Mouse (Mus musculus) testis, adult 2 months (tissue): ENCODE data around the gene Myl6. TPM values are rescaled to one million over a fixed set of nuclear protein-coding genes. Genes with fewer than 3 reads are reported as not detected.
A peak's percentile ranks its signal among the peaks of the same experiment; 100 is the strongest.
"Not testable (repeated sequence)": the region's sequence is repeated elsewhere in the genome, so short reads cannot be mapped to it uniquely, and the experiment has no call there.

Experiments used
- H3K27ac ChIP-seq: fragments of 200-500 bp; 2 replicates; pipeline ENCODE4 v1.5.1; 2012; ENCODE audit warnings: low read depth, low read length; ENCODE audit not compliant: control insufficient read depth, insufficient read depth
- H3K27me3 ChIP-seq: fragments of 200-500 bp; 2 replicates; pipeline ENCODE4 v1.6.1; 2012; ENCODE audit warnings: mild to moderate bottlenecking, low read length, moderate library complexity; ENCODE audit not compliant: control insufficient read depth, insufficient read depth
- H3K36me3 ChIP-seq: fragments of 200-500 bp; 2 replicates; pipeline ENCODE4 v1.6.1; 2012; ENCODE audit warnings: mild to moderate bottlenecking, low read length; ENCODE audit not compliant: control insufficient read depth, insufficient read depth
- H3K4me1 ChIP-seq: fragments of 200-500 bp; 2 replicates; pipeline ENCODE4 v1.6.1; 2012; ENCODE audit warnings: low read length; ENCODE audit not compliant: control insufficient read depth, insufficient read depth
- H3K4me3 ChIP-seq: fragments of 200-500 bp; 2 replicates; pipeline ENCODE4 v1.5.1; 2012; ENCODE audit warnings: low read depth, mild to moderate bottlenecking, low read length, moderate library complexity, mixed read lengths; ENCODE audit not compliant: control insufficient read depth
- CTCF ChIP-seq: fragments of 200-500 bp; IDR thresholded peaks from 2 replicates; pipeline ENCODE4 v1.5.1; 2012; ENCODE audit warnings: low read depth, mild to moderate bottlenecking, inconsistent platforms, low read length, moderate library complexity; ENCODE audit not compliant: control insufficient read depth, insufficient read depth, insufficient replicate concordance
- POLR2A ChIP-seq: fragments of 200-500 bp; IDR thresholded peaks from 2 replicates; pipeline ENCODE4 v1.6.1; 2012; ENCODE audit warnings: low read depth, mild to moderate bottlenecking, inconsistent platforms, low read length, moderate library complexity; ENCODE audit not compliant: control insufficient read depth
- polyA plus RNA-seq: library from polyadenylated mRNA; depleted of rRNA; stranded (reverse); fragments of >200 nt; gene quantifications from 2 replicates; pipeline ENCODE4 v1.2.3, GENCODE M21; 2012

Myl6 gene
- polyA plus RNA-seq, 1 experiment: 191 TPM

- H3K36me3 ChIP-seq: no peaks in the 10 kb centered on the region; the same call in 1 of the 2 replicates
- H3K27ac ChIP-seq: no peak overlapping the region
- peaks cover 6% of the 10 kb centered on the region for H3K4me1 ChIP-seq
- H3K27me3 ChIP-seq: no peaks in the 10 kb centered on the region
- no peak overlapping the region for H3K4me3 ChIP-seq
- no peak for TF ChIP-seq CTCF
- no peak for TF ChIP-seq POLR2A
Observed at GRCm38 (mm10) chr10:128505974-128506373, 12.0 kb upstream of the Myl6 start.

GRCm38 (mm10) chr10:128505371-128505667 lies 11.4 kb upstream of the Myl6 start:
- not testable (repeated sequence) for H3K4me3 ChIP-seq, H3K27ac ChIP-seq, H3K27me3 ChIP-seq, H3K4me1 ChIP-seq, H3K36me3 ChIP-seq

GRCm38 (mm10) chr10:128504641-128505370 lies 10.9 kb upstream of the Myl6 start:
- TF ChIP-seq POLR2A (no peak), CTCF (no peak)
- peaks cover 6% of the 10 kb centered on the region for H3K4me1 ChIP-seq
- no peaks in the 10 kb centered on the region; the same call in 1 of the 2 replicates for H3K36me3 ChIP-seq
- H3K4me3 ChIP-seq: no peak overlapping the region
- no peaks in the 10 kb centered on the region for H3K27me3 ChIP-seq
- H3K27ac ChIP-seq: 0 out of 2 replicates have a peak overlapping the region, but pooled peaks have one; percentile 3

GRCm38 (mm10) chr10:128504012-128504411 lies 10.1 kb upstream of the Myl6 start:
- TF ChIP-seq POLR2A: no peak
- TF ChIP-seq CTCF: no peak
- Histone ChIP-seq H3K36me3 (no peaks in the 10 kb centered on the region; the same call in 1 of the 2 replicates), H3K4me1 (peaks cover 11% of the 10 kb centered on the region), H3K4me3 (no peak overlapping the region), H3K27me3 (no peaks in the 10 kb centered on the region), H3K27ac (no peak overlapping the region; the same call in 1 of the 2 replicates)

- peaks cover 11% of the 10 kb centered on the region for H3K4me1 ChIP-seq
- H3K4me3 ChIP-seq: no peak overlapping the region
- no peak for TF ChIP-seq POLR2A
- TF ChIP-seq CTCF: no peak
- no peaks in the 10 kb centered on the region for H3K27me3 ChIP-seq
- H3K36me3 ChIP-seq: no peaks in the 10 kb centered on the region; the same call in 1 of the 2 replicates
- H3K27ac ChIP-seq: no peak overlapping the region
Observed at GRCm38 (mm10) chr10:128503532-128503931, 9.6 kb upstream of the Myl6 start.

- no peak for TF ChIP-seq CTCF
- no peak for TF ChIP-seq POLR2A
- Histone ChIP-seq H3K27ac (no peak overlapping the region), H3K4me3 (no peak overlapping the region), H3K27me3 (no peaks in the 10 kb centered on the region), H3K4me1 (peaks cover 13% of the 10 kb centered on the region), H3K36me3 (no peaks in the 10 kb centered on the region; the same call in 1 of the 2 replicates)
Observed at GRCm38 (mm10) chr10:128502341-128502740, 8.4 kb upstream of the Myl6 start.

- TF ChIP-seq CTCF (no peak), POLR2A (no peak)
- Histone ChIP-seq H3K27me3 (no peaks in the 10 kb centered on the region), H3K4me3 (peak overlapping the region; percentile 91), H3K36me3 (no peaks in the 10 kb centered on the region; the same call in 1 of the 2 replicates), H3K27ac (peak overlapping the region; percentile 81), H3K4me1 (peaks cover 26% of the 10 kb centered on the region)
Observed at GRCm38 (mm10) chr10:128499116-128499671, 5.2 kb upstream of the Myl6 start.
